Mouse (Mus musculus) forebrain, embryonic 11.5 days (tissue): ENCODE data around the gene Slc35a5. TPM values are rescaled to one million over a fixed set of nuclear protein-coding genes. Genes with fewer than 3 reads are reported as not detected.

Experiments
- ATAC-seq: fragments of 200-750 bp; cut with Nextera tagmentation; replicated peaks from 2 replicates; pipeline ENCODE4 v1.8.0; 2017; ENCODE audit warnings: moderate TSS enrichment; ENCODE audit not compliant: low FRiP score
- DNase-seq: peaks from one replicate; pipeline ENCODE4 v3.0.0-alpha.2; 2017; ENCODE audit warnings: low spot score
- H3K27ac ChIP-seq: fragments of 300-500 bp; sonication (generic); 2 replicates; pipeline ENCODE4 v1.5.1; 2014; ENCODE audit warnings: low read depth, low read length
- H3K27me3 ChIP-seq: fragments of 300-500 bp; sonication (generic); 2 replicates; pipeline ENCODE4 v1.6.1; 2014; ENCODE audit warnings: mild to moderate bottlenecking, low read length, mixed read lengths; ENCODE audit not compliant: control insufficient read depth, insufficient read depth
- H3K36me3 ChIP-seq: fragments of 300-500 bp; sonication (generic); 2 replicates; pipeline ENCODE4 v1.6.1; 2014; ENCODE audit warnings: mild to moderate bottlenecking, low read length, moderate library complexity, mixed read lengths; ENCODE audit not compliant: control insufficient read depth, insufficient read depth
- H3K4me1 ChIP-seq: fragments of 300-500 bp; sonication (generic); replicated peaks from 2 replicates; pipeline ENCODE4 v1.6.1; 2014; ENCODE audit warnings: low read length, mixed read lengths; ENCODE audit not compliant: control insufficient read depth, insufficient read depth
- H3K4me2 ChIP-seq: fragments of 300-500 bp; sonication (generic); 2 replicates; pipeline ENCODE4 v1.6.1; 2014; ENCODE audit warnings: low read depth, mild to moderate bottlenecking, low read length, moderate library complexity, mixed read lengths; ENCODE audit not compliant: severe bottlenecking
- H3K4me3 ChIP-seq: fragments of 300-500 bp; sonication (generic); 2 replicates; pipeline ENCODE4 v1.5.1; 2014; ENCODE audit warnings: low read depth, low read length
- H3K9ac ChIP-seq: fragments of 300-500 bp; sonication (generic); 2 replicates; pipeline ENCODE4 v1.6.1; 2014; ENCODE audit warnings: low read length
- H3K9me3 ChIP-seq: fragments of 300-500 bp; sonication (generic); 2 replicates; pipeline ENCODE4 v1.6.1; 2016; ENCODE audit warnings: low read length, mixed read lengths; ENCODE audit not compliant: control insufficient read depth
- WGBS: fragments of 180-500 bp; shearing (Covaris S2); extraction: QIAGEN DNeasy Blood & Tissue Kit; methylation state at CpG from one replicate; pipeline ENCODE4 v1.1.7; 2014; 5-methylcytosine and 5-hydroxymethylcytosine counted together
- polyA plus RNA-seq: library from polyadenylated mRNA; unstranded; fragments of >200 nt; fragmentation: Nextera tagmentation; extraction: Ambion mirVana; gene quantifications from 2 replicates; pipeline ENCODE4 v1.2.1, GENCODE M21; 2014

Gene Slc35a5
- 14.9 and 20.6 TPM in 2 replicates for polyA plus RNA-seq

GRCm38 (mm10) chr16:45158522-45159388, at the start of gene Slc35a5, which contains the start of gene Atg3:
Gene Slc35a5, minus strand, starts transcription at chr16:45158706.
Gene Atg3, plus strand, starts transcription at chr16:45158785.
- peak within 1 kb of the TSS; percentile 81 for H3K27ac ChIP-seq
- DNase-seq (peak; percentile 98), ATAC-seq (peak; percentile 99)
- H3K36me3 ChIP-seq = no peaks in the 10 kb centered on the region
- peak within 1 kb of the TSS; percentile 82 for H3K9ac ChIP-seq
- peak within 1 kb of the TSS; percentile 80 for H3K4me3 ChIP-seq
- no peaks in the 10 kb centered on the region for H3K9me3 ChIP-seq
- peak within 1 kb of the TSS; percentile 86 for H3K4me2 ChIP-seq
- no peaks in the 10 kb centered on the region for H3K27me3 ChIP-seq
- peaks cover 4% of the 10 kb centered on the region; the same call in 1 of the 2 replicates for H3K4me1 ChIP-seq
- WGBS = under 1% methylated on average over 62 of the region's 64 CpGs

- H3K27me3 ChIP-seq = no peaks in the 10 kb centered on the region
- no peak overlapping the region for H3K27ac ChIP-seq
- H3K36me3 ChIP-seq = no peaks in the 10 kb centered on the region
- H3K4me1 ChIP-seq = no peaks in the 10 kb centered on the region
- no peak overlapping the region for H3K4me2 ChIP-seq
- H3K9ac ChIP-seq = no peak overlapping the region
- ATAC-seq (no peak), DNase-seq (no peak)
- no peaks in the 10 kb centered on the region for H3K9me3 ChIP-seq
- H3K4me3 ChIP-seq = no peak overlapping the region
- 88% methylated on average over 12 of the region's 12 CpGs for WGBS
These were observed 46.6 kb upstream of the Slc35a5 start for GRCm38 (mm10) chr16:45204859-45205670.

DNA sequence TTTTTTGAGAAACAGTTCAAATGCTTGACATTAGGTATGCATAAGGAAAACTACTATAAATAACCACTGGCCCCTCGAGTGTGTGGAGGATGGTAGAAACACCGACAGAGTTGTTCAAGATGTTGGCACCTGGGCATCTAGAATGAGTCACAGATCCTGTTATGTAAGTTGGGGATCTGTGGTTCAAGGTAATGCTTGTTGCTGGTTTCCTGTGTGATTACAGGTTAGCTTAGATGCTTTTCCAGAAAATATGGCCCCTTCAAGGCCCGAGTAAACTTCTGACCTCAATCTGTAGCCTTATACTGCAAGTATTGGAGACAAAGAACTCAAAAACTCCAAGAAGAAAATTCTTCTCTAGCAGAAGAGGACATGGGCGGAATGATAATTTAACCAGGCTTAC, 45.9 kb upstream of the Slc35a5 start:
- WGBS = 86% methylated on average over 4 of the region's 4 CpGs
- Histone ChIP-seq H3K4me2 (no peak overlapping the region), H3K36me3 (no peaks in the 10 kb centered on the region), H3K9ac (no peak overlapping the region), H3K4me1 (no peaks in the 10 kb centered on the region), H3K9me3 (no peaks in the 10 kb centered on the region), H3K27ac (no peak overlapping the region), H3K4me3 (no peak overlapping the region), H3K27me3 (no peaks in the 10 kb centered on the region)
- no peak for ATAC-seq
- DNase-seq = no peak

- no peak overlapping the region for H3K4me2 ChIP-seq
- no peak overlapping the region for H3K4me3 ChIP-seq
- no peaks in the 10 kb centered on the region for H3K9me3 ChIP-seq
- no peak overlapping the region for H3K27ac ChIP-seq
- H3K4me1 ChIP-seq = no peaks in the 10 kb centered on the region
- H3K9ac ChIP-seq = no peak overlapping the region
- H3K27me3 ChIP-seq = no peaks in the 10 kb centered on the region
- DNase-seq (no peak), ATAC-seq (no peak)
- H3K36me3 ChIP-seq = no peaks in the 10 kb centered on the region
- WGBS = 95% methylated on average over 2 of the region's 2 CpGs
These were observed 42.9 kb upstream of the Slc35a5 start for GRCm38 (mm10) chr16:45201395-45201794.

GRCm38 (mm10) chr16:45196816-45197215, 38.3 kb upstream of the Slc35a5 start:
- Histone ChIP-seq H3K4me3 (no peak overlapping the region), H3K9ac (no peak overlapping the region), H3K27ac (no peak overlapping the region), H3K36me3 (no peaks in the 10 kb centered on the region), H3K4me2 (no peak overlapping the region), H3K27me3 (no peaks in the 10 kb centered on the region), H3K9me3 (no peaks in the 10 kb centered on the region), H3K4me1 (no peaks in the 10 kb centered on the region)
- DNase-seq (peak; percentile 74), ATAC-seq (peak; percentile 88)
- WGBS = 35% methylated on average over 6 of the region's 6 CpGs

- H3K27me3 ChIP-seq = no peaks in the 10 kb centered on the region
- H3K9me3 ChIP-seq = no peaks in the 10 kb centered on the region
- no peak overlapping the region for H3K4me2 ChIP-seq
- no peak overlapping the region for H3K27ac ChIP-seq
- H3K4me3 ChIP-seq = no peak overlapping the region
- H3K36me3 ChIP-seq = no peaks in the 10 kb centered on the region
- H3K4me1 ChIP-seq = no peaks in the 10 kb centered on the region
- 8% methylated on average over 1 of the region's 1 CpGs for WGBS
- H3K9ac ChIP-seq = no peak overlapping the region
- ATAC-seq (peak; percentile 75), DNase-seq (peak; percentile 82)
These were observed 34.1 kb upstream of the Slc35a5 start for GRCm38 (mm10) chr16:45192613-45193012.

GRCm38 (mm10) chr16:45181824-45182223, 23.3 kb upstream of the Slc35a5 start:
- no peak overlapping the region for H3K9ac ChIP-seq
- H3K27ac ChIP-seq = no peak overlapping the region
- H3K4me3 ChIP-seq = no peak overlapping the region
- no peaks in the 10 kb centered on the region for H3K4me1 ChIP-seq
- H3K9me3 ChIP-seq = no peaks in the 10 kb centered on the region
- H3K36me3 ChIP-seq = no peaks in the 10 kb centered on the region
- H3K4me2 ChIP-seq = no peak overlapping the region
- ATAC-seq (no peak), DNase-seq (no peak)
- no peaks in the 10 kb centered on the region for H3K27me3 ChIP-seq
- 90% methylated on average over 5 of the region's 5 CpGs for WGBS

DNA sequence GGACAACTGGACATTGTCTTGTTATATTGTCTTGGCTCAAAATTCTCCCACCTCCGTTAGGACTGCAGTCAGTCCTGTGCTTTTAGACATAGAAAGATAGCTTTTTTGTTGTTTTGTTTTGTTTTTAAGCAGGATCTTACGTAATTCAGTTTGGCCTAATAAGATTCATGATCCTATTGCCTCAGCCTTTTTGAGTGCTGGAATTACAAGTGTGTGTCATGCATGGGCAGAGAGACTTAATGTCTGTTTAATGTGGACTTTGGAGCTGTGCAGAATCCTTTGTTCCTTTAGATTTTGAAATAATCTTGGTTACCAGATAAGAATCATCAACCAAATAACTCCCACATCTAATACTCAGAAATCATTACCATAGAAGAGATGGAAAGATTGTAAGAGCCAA, 20.0 kb upstream of the Slc35a5 start:
- Histone ChIP-seq H3K4me2 (no peak overlapping the region), H3K4me1 (no peaks in the 10 kb centered on the region), H3K36me3 (no peaks in the 10 kb centered on the region), H3K27ac (no peak overlapping the region), H3K9me3 (no peaks in the 10 kb centered on the region), H3K9ac (no peak overlapping the region), H3K27me3 (no peaks in the 10 kb centered on the region), H3K4me3 (no peak overlapping the region)
- DNase-seq (no peak), ATAC-seq (no peak)
- 87% methylated on average over 2 of the region's 2 CpGs for WGBS
